Mouse (Mus musculus) spleen, adult 2 months (tissue): ENCODE results near the gene Gm21992.

Experiments used
- CTCF ChIP-seq: fragments of 200-500 bp; IDR thresholded peaks from 2 replicates; pipeline ENCODE4 v1.5.1; 2011; ENCODE audit warnings: mild to moderate bottlenecking, inconsistent platforms; ENCODE audit not compliant: insufficient read depth, insufficient read length, insufficient replicate concordance; ENCODE audit errors: extremely low read depth
- POLR2A ChIP-seq: fragments of 200-500 bp; IDR thresholded peaks from 2 replicates; pipeline ENCODE4 v1.6.1; 2011; ENCODE audit warnings: low read depth, low read length, inconsistent platforms

DNA sequence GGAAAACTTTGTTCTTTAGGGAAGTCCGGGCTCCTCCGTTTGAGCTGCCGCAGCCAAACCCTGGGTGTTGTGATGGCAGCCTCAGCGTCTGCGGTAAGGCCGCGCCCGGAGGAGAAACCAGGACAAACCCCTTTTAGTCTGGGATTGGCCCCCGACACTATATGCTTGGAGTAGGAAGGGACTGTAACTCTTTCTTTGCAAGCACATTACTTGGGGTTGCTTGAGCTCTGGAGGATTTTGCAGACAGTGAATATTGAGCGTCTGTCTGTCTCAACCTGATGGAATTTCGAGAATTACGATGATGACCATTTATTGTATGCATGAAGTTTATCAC is 464 bp upstream of the Gm21992 start:
- no peak for TF ChIP-seq CTCF
- no peak for TF ChIP-seq POLR2A
